Mouse (Mus musculus) olfactory bulb, adult 2 months (tissue): ENCODE measurements at regions not wholly inside any gene's neighbourhood (a gene's known extent, or its start where the extent isn't known, plus 50 kb on each side); places are given as distances from the start of the nearest gene placed in this dataset.

Experiments used
- CTCF ChIP-seq: fragments of 200-500 bp; IDR thresholded peaks from 2 replicates; pipeline ENCODE4 v1.5.1; 2012; ENCODE audit warnings: low read depth, mild to moderate bottlenecking, low read length, moderate library complexity; ENCODE audit not compliant: insufficient read depth
- POLR2A ChIP-seq: fragments of 200-500 bp; IDR thresholded peaks from 2 replicates; pipeline ENCODE4 v1.6.1; 2012; ENCODE audit warnings: mild to moderate bottlenecking, low read depth, low read length, moderate library complexity; ENCODE audit not compliant: insufficient read depth

DNA sequence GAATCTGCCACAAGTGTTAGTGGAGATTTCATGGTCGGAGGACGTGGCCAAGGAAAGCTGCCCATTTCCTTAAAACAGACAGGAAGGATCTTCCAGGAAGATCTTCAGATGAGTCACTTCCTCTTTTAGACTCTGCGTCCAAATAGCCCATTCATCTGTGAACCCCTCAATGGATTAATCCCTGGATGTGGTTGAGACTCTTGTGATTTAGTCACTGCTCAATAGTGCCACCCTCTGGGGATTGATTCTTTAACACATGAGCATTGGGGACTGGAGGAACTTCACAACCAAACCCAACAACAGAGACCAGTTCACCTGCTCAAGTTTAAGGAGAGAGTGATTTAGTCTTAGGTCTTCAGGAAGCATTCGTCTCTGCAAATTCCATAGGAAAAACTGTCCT is 174.5 kb upstream of the Ube2e1 start:
- TF ChIP-seq CTCF (no peak), POLR2A (no peak)
